In genomic region chr2:160578384-160579320, GRCm38 (mm10) we compare ENCODE assay signal across 9 mouse cellular contexts.
A peak's percentile ranks its signal among the peaks of the same experiment; 100 is the strongest.
DNase-seq lines count a peak whose midpoint lies in the region; TF ChIP-seq lines count a peak whose summit lies in the region.
"Had no signal": no experiment of that assay in that cellular context is flagged by ENCODE, and none has a peak within 500 bp of the region (broad histone marks: within the 10 kb centered on the region; RNA-seq: fewer than 3 reads in every experiment).

No protein-coding gene starts in this region.

- 7% methylated on average over 17 of the region's 17 CpGs for WGBS in forebrain, embryonic 10.5 days

- TF ChIP-seq POLR2A in brain, embryonic 14.5 days (IDR thresholded peaks at IDR 0.05; ENCODE audit: borderline replicate concordance, extremely low read depth, insufficient read depth, insufficient read length, poor library complexity, severe bottlenecking): no peak

- 0 out of 2 replicates have a peak overlapping the region, but pooled peaks have one; percentile 37 for H3K4me3 ChIP-seq in E14TG2a.4 (replicated peaks; ENCODE audit: low read length)
- 0 out of 2 replicates have a peak overlapping the region, but pooled peaks have one; percentile 12 for H3K4me3 ChIP-seq in forebrain, embryonic 10.5 days
- H3K4me3 ChIP-seq: heart, embryonic 15.5 days had no signal

- H3K27ac ChIP-seq in forebrain, embryonic 10.5 days: no peak overlapping the region
- H3K27ac ChIP-seq: heart, embryonic 15.5 days had no signal

- peak; percentile 98 for TF ChIP-seq CTCF in E14TG2a.4 (conservative IDR thresholded peaks at IDR 0.05; ENCODE audit: low read length)
- TF ChIP-seq CTCF in brain, embryonic 14.5 days (IDR thresholded peaks at IDR 0.05; ENCODE audit: borderline replicate concordance, extremely low read depth, insufficient read depth, insufficient read length): peak; percentile 99

- H3K36me3 ChIP-seq in E14TG2a.4 (ENCODE audit: insufficient read depth, low read length): no peaks in the 10 kb centered on the region
- no peaks in the 10 kb centered on the region for H3K36me3 ChIP-seq in forebrain, embryonic 10.5 days (replicated peaks)
- H3K36me3 ChIP-seq: heart, embryonic 15.5 days had no signal

- peaks cover 41% of the 10 kb centered on the region for H3K27me3 ChIP-seq in E14TG2a.4 (ENCODE audit: insufficient read depth, low read length)
- H3K27me3 ChIP-seq in forebrain, embryonic 10.5 days (ENCODE audit: poor library complexity, severe bottlenecking): peaks cover 59% of the 10 kb centered on the region

- intact Hi-C loops in heart, postnatal 36 days (cut with DNase I): loop anchor here (1.0 to 10.0 kb wide), 5 partner anchors 167 to 1526 kb away; no protein-coding TSS in a partner anchor

- H3K4me1 ChIP-seq in E14TG2a.4 (replicated peaks; ENCODE audit: low read depth, low read length): peaks cover 35% of the 10 kb centered on the region
- peaks cover 22% of the 10 kb centered on the region for H3K4me1 ChIP-seq in forebrain, embryonic 10.5 days
- H3K4me1 ChIP-seq: heart, embryonic 15.5 days had no signal

- no peaks in the 10 kb centered on the region for H3K9me3 ChIP-seq in E14TG2a.4 (ENCODE audit: low read length)
- no peaks in the 10 kb centered on the region for H3K9me3 ChIP-seq in forebrain, embryonic 10.5 days
- H3K9me3 ChIP-seq: heart, embryonic 15.5 days had no signal

- DNase-seq in brain, embryonic 14.5 days (ENCODE audit: low read depth): peak; percentile 94
- DNase-seq in forebrain, embryonic 10.5 days (ENCODE audit: extremely low spot score, low spot score): peak; percentile 83
- peak; percentile 84 to 94 for DNase-seq in heart, postnatal 36 days
- peak; percentile 54 to 90 for DNase-seq in layer of hippocampus, adult 8-10 months (ENCODE audit: low spot score in 2 of 2)
- peak; percentile 87 for DNase-seq in lung, postnatal 10 days
- DNase-seq in ovary, postnatal 14 days (ENCODE audit: low spot score): peak; percentile 89
- peak; percentile 48 to 84 for DNase-seq in thymus, postnatal 10 days (ENCODE audit: low spot score in 2 of 2)
